Mouse (Mus musculus): ENCODE data around the gene Iqsec1.

Iqsec1 gene

DNA sequence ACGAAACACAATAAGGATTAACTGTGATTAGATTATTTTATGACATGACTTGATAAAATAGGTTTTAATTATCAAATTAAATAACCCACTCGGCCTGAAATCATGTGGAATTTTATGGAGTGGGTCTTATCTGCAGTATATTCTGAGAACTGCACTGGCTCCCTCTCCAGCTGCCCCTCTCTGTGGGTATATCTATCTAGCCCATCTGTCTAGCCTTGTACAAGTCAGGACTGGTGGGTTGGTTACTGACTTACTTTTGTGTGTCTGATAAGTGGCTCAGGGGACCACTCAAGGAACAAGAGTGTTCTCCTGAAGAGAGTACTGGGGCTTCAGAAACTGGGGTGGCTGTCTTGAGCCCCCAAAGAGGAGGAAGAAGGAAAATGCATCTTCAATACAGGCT, 18.7 kb upstream of the Iqsec1 start:
- Histone ChIP-seq H3K4me3 (replicated peaks; ENCODE audit: low read length) (no peak overlapping the region), H3K36me3 (ENCODE audit: insufficient read depth, low read length) (peaks cover 6% of the 10 kb centered on the region), H3K4me1 (replicated peaks; ENCODE audit: low read depth, low read length) (peaks cover 14% of the 10 kb centered on the region), H3K27me3 (ENCODE audit: insufficient read depth, low read length) (no peaks in the 10 kb centered on the region; the same call in 1 of the 2 replicates), H3K9me3 (ENCODE audit: low read length) (no peaks in the 10 kb centered on the region)
- TF ChIP-seq CTCF (conservative IDR thresholded peaks at IDR 0.05; ENCODE audit: low read length) (no peak), NANOG (IDR thresholded peaks at IDR 0.05; ENCODE audit: borderline replicate concordance, low read length) (no peak), POU5F1 (IDR thresholded peaks at IDR 0.05; ENCODE audit: borderline replicate concordance, low read length) (no peak)

DNA sequence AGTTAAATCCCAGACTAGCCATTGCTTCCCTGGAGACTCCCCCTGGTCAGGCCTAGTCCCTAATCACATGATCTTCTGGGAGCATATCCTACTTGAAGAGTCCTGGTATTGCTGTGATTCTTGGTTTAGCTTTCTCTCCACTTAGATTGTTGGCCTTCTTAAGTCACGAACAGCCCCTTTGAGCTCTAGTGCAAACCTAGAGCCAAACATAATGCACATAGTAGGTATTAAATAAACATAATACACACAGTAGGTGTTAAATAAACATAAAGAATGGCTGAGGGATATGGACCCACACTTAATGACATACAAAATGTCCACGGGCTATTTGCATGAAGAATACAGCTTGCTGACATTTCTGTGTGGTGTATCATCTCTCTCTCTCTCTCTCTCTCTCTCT, 15.7 kb upstream of the Iqsec1 start:
- no peaks in the 10 kb centered on the region for H3K9me3 ChIP-seq (ENCODE audit: low read length)
- H3K36me3 ChIP-seq (ENCODE audit: insufficient read depth, low read length): no peaks in the 10 kb centered on the region
- H3K4me1 ChIP-seq (replicated peaks; ENCODE audit: low read depth, low read length): peaks cover 42% of the 10 kb centered on the region
- H3K4me3 ChIP-seq (replicated peaks; ENCODE audit: low read length): peak overlapping the region; percentile 39
- no peak for TF ChIP-seq POU5F1 (IDR thresholded peaks at IDR 0.05; ENCODE audit: borderline replicate concordance, low read length)
- no peak for TF ChIP-seq NANOG (IDR thresholded peaks at IDR 0.05; ENCODE audit: borderline replicate concordance, low read length)
- no peak for TF ChIP-seq CTCF (conservative IDR thresholded peaks at IDR 0.05; ENCODE audit: low read length)
- no peaks in the 10 kb centered on the region; the same call in 1 of the 2 replicates for H3K27me3 ChIP-seq (ENCODE audit: insufficient read depth, low read length)

DNA sequence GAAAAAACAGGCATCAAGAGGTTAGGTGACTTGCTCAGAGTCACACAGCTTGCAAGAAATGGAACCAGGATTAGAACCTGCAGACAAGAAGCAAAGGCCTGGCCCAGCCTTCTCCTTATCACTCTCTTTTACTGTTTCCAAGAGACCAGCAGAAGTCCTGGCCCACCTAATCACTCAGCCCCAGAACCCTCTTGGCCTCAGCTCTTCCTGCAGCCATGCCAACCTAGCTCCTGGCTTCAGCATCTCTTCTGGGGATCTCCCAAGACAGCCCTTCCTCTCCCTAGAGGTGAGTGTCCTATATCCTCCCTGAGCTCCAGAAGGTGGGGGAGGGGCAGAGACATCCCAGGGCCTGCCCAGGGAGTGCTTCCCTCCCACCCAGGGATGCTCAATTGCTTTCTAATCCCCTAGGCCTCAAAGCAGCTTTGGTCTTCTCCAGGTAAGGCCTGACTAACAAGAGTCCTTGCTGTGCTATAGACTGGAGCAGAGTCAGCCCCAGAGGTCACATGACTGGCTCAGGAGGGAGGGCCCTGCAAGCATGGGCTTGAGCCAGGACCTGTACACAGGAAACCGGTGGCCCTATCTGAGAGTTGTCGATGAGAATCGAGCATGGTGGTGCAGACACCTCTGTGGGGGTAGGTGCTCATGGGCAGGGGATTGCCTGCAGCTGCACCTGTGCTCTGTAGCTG, 15.0 kb upstream of the Iqsec1 start:
- H3K27me3 ChIP-seq (ENCODE audit: insufficient read depth, low read length): no peaks in the 10 kb centered on the region; the same call in 1 of the 2 replicates
- TF ChIP-seq NANOG (IDR thresholded peaks at IDR 0.05; ENCODE audit: borderline replicate concordance, low read length): no peak
- no peak for TF ChIP-seq CTCF (conservative IDR thresholded peaks at IDR 0.05; ENCODE audit: low read length)
- no peak for TF ChIP-seq POU5F1 (IDR thresholded peaks at IDR 0.05; ENCODE audit: borderline replicate concordance, low read length)
- H3K36me3 ChIP-seq (ENCODE audit: insufficient read depth, low read length): no peaks in the 10 kb centered on the region
- peak overlapping the region; percentile 39 for H3K4me3 ChIP-seq (replicated peaks; ENCODE audit: low read length)
- H3K4me1 ChIP-seq (replicated peaks; ENCODE audit: low read depth, low read length): peaks cover 47% of the 10 kb centered on the region
- H3K9me3 ChIP-seq (ENCODE audit: low read length): no peaks in the 10 kb centered on the region

DNA sequence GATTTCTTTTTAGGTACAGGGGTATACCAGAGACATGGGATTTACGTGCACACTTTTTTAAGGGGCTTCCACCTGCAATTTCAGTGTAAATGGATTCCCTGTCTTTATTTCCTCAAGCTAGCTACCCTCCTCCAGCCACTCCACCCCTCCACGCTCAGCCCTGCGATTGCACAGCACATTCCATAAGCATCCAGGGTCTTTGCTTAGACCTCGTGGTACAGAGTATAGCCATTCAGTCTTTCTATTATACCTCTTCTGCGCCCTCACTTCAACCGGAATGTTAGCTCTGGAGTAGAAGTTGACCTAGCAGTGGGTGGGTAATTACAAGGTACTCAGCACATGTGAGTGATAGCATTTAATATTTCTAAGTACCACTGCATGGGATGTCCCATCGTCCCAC, 13.1 kb upstream of the Iqsec1 start:
- TF ChIP-seq NANOG (IDR thresholded peaks at IDR 0.05; ENCODE audit: borderline replicate concordance, low read length) (no peak), POU5F1 (IDR thresholded peaks at IDR 0.05; ENCODE audit: borderline replicate concordance, low read length) (no peak), CTCF (conservative IDR thresholded peaks at IDR 0.05; ENCODE audit: low read length) (no peak)
- H3K4me3 ChIP-seq (replicated peaks; ENCODE audit: low read length): peak overlapping the region; percentile 51
- no peaks in the 10 kb centered on the region for H3K36me3 ChIP-seq (ENCODE audit: insufficient read depth, low read length)
- H3K27me3 ChIP-seq (ENCODE audit: insufficient read depth, low read length): no peaks in the 10 kb centered on the region; the same call in 1 of the 2 replicates
- H3K9me3 ChIP-seq (ENCODE audit: low read length): no peaks in the 10 kb centered on the region
- H3K4me1 ChIP-seq (replicated peaks; ENCODE audit: low read depth, low read length): peaks cover 52% of the 10 kb centered on the region

DNA sequence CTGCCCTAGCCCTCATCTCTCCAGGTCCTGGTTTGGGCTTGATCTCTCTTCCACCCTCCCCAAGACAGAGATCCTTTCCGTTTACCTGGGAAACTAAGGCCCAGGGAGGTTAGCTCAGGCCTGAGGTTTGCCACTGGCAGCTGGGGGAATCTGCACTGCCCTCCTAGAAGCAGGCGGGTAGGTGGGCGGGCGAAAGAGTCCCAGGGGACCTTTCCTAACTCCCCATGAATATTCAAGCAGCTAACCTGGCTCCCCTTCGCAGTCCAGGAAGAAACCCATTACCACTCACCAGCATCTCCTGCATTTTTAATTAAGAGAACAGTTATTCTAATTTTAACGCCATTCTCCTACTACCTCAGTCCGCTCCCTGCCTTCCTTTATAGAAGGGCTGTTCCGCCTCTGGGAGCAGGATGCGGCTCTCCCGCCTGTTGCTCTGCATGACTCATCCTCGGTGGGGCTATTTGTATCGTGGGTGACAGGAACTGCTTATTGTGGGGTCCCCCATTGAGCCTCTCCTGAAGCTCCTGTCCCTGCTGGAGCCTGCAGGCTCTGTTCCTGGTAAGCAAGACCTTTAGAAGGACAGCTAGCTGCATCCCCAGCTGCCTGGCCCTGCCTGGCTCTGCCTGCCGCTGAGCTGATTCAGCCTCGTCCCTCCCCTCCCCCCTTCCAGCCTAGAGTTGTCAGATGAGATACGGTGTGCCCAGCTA, 12.5 kb upstream of the Iqsec1 start:
- H3K4me1 ChIP-seq (replicated peaks; ENCODE audit: low read depth, low read length): peaks cover 53% of the 10 kb centered on the region
- H3K4me3 ChIP-seq (replicated peaks; ENCODE audit: low read length): peak overlapping the region; percentile 51
- no peaks in the 10 kb centered on the region; the same call in 1 of the 2 replicates for H3K27me3 ChIP-seq (ENCODE audit: insufficient read depth, low read length)
- TF ChIP-seq NANOG (IDR thresholded peaks at IDR 0.05; ENCODE audit: borderline replicate concordance, low read length) (no peak), CTCF (conservative IDR thresholded peaks at IDR 0.05; ENCODE audit: low read length) (no peak), POU5F1 (IDR thresholded peaks at IDR 0.05; ENCODE audit: borderline replicate concordance, low read length) (no peak)
- H3K36me3 ChIP-seq (ENCODE audit: insufficient read depth, low read length): no peaks in the 10 kb centered on the region
- H3K9me3 ChIP-seq (ENCODE audit: low read length): no peaks in the 10 kb centered on the region

DNA sequence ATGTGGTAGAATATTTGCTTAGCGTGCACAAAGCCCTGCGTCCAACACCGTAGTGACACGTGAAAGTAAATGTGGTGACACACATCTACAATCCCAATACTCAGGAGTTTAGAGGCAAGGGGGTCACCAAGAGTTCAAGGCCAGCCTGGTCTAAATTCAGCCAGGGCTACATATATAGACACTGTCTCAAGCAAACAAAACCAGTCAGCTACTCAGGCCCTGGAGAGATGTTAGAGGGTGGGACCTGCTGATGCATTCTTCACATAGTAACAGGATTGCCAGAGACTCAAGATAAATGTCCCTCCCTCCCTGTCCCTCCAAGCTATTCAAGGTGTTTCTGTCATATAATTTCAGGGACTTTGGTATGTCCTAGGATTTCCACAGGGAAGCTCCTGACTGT, 10.7 kb upstream of the Iqsec1 start:
- H3K4me3 ChIP-seq (replicated peaks; ENCODE audit: low read length): no peak overlapping the region
- no peaks in the 10 kb centered on the region for H3K9me3 ChIP-seq (ENCODE audit: low read length)
- no peaks in the 10 kb centered on the region; the same call in 1 of the 2 replicates for H3K27me3 ChIP-seq (ENCODE audit: insufficient read depth, low read length)
- no peaks in the 10 kb centered on the region for H3K36me3 ChIP-seq (ENCODE audit: insufficient read depth, low read length)
- no peak for TF ChIP-seq NANOG (IDR thresholded peaks at IDR 0.05; ENCODE audit: borderline replicate concordance, low read length)
- no peak for TF ChIP-seq CTCF (conservative IDR thresholded peaks at IDR 0.05; ENCODE audit: low read length)
- TF ChIP-seq POU5F1 (IDR thresholded peaks at IDR 0.05; ENCODE audit: borderline replicate concordance, low read length): no peak
- peaks cover 56% of the 10 kb centered on the region for H3K4me1 ChIP-seq (replicated peaks; ENCODE audit: low read depth, low read length)

DNA sequence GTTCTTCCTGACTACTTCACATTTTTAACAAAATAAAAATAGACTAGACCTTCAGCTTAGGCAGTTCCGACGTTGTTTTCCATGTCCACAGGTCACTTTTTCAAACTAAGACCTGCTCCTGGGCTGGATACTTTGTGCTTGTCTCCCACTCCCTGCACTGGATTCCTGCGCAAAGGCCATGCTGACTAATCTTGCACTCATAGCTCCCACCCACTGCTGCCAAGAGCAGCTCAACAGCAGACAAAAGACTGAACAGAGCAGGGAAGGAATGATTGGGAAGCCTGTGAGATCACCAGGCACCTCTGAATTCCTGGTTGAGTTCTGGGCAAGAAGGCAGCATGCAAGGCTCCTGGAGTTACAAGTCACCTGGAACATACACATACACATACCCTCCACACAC, 8.5 kb upstream of the Iqsec1 start:
- H3K4me1 ChIP-seq (replicated peaks; ENCODE audit: low read depth, low read length): peaks cover 43% of the 10 kb centered on the region
- H3K9me3 ChIP-seq (ENCODE audit: low read length): peaks cover 18% of the 10 kb centered on the region
- TF ChIP-seq POU5F1 (IDR thresholded peaks at IDR 0.05; ENCODE audit: borderline replicate concordance, low read length): no peak
- no peak for TF ChIP-seq CTCF (conservative IDR thresholded peaks at IDR 0.05; ENCODE audit: low read length)
- TF ChIP-seq NANOG (IDR thresholded peaks at IDR 0.05; ENCODE audit: borderline replicate concordance, low read length): no peak
- H3K36me3 ChIP-seq (ENCODE audit: insufficient read depth, low read length): no peaks in the 10 kb centered on the region
- H3K4me3 ChIP-seq (replicated peaks; ENCODE audit: low read length): no peak overlapping the region
- no peaks in the 10 kb centered on the region for H3K27me3 ChIP-seq (ENCODE audit: insufficient read depth, low read length)

DNA sequence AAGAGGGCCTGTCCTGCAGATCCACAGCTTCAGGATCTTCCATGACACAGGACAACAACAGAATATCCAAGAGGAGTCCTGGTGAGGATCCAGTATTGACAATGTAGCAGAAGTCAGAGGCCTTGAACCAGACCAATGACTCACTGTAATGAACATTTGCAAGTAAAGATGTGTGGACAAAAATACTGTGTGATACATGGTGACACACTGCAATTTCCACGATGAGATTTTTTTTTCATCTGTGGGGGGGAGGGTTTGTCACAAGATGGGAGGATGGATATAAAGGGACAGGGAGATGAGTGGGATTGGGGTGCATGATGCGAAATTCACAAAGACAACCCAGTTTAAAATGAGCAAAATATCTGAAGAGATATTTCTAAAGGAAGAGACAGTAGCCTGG, 7.7 kb upstream of the Iqsec1 start:
- H3K36me3 ChIP-seq (ENCODE audit: insufficient read depth, low read length): no peaks in the 10 kb centered on the region
- no peaks in the 10 kb centered on the region for H3K27me3 ChIP-seq (ENCODE audit: insufficient read depth, low read length)
- peaks cover 22% of the 10 kb centered on the region for H3K9me3 ChIP-seq (ENCODE audit: low read length)
- no peak overlapping the region for H3K4me3 ChIP-seq (replicated peaks; ENCODE audit: low read length)
- peaks cover 35% of the 10 kb centered on the region for H3K4me1 ChIP-seq (replicated peaks; ENCODE audit: low read depth, low read length)
- TF ChIP-seq CTCF (conservative IDR thresholded peaks at IDR 0.05; ENCODE audit: low read length) (no peak), POU5F1 (IDR thresholded peaks at IDR 0.05; ENCODE audit: borderline replicate concordance, low read length) (no peak), NANOG (IDR thresholded peaks at IDR 0.05; ENCODE audit: borderline replicate concordance, low read length) (no peak)
